Mouse (Mus musculus) hindbrain, embryonic 15.5 days (tissue): ENCODE results near the gene Dgkb. TPM values are rescaled to one million over a fixed set of nuclear protein-coding genes. Genes with fewer than 3 reads are reported as not detected.

Source experiments
- ATAC-seq: fragments of 200-750 bp; cut with Nextera tagmentation; 2 replicates; pipeline ENCODE4 v1.8.0; 2017; ENCODE audit warnings: low read depth, moderate number of reproducible peaks, moderate TSS enrichment; ENCODE audit not compliant: low FRiP score
- H3K27ac ChIP-seq: fragments of 300-500 bp; sonication (generic); replicated peaks from 2 replicates; pipeline ENCODE4 v1.5.1; 2015; ENCODE audit warnings: mild to moderate bottlenecking, inconsistent platforms
- H3K27me3 ChIP-seq: fragments of 300-500 bp; sonication (generic); 2 replicates; pipeline ENCODE4 v1.6.1; 2015; ENCODE audit warnings: control low read depth, inconsistent platforms
- H3K36me3 ChIP-seq: fragments of 300-500 bp; sonication (generic); 2 replicates; pipeline ENCODE4 v1.6.1; 2015; ENCODE audit warnings: control low read depth, inconsistent platforms
- H3K4me1 ChIP-seq: fragments of 300-500 bp; sonication (generic); replicated peaks from 2 replicates; pipeline ENCODE4 v1.6.1; 2015; ENCODE audit warnings: control low read depth, inconsistent platforms
- H3K4me2 ChIP-seq: fragments of 300-500 bp; sonication (generic); 2 replicates; pipeline ENCODE4 v1.6.1; 2015; ENCODE audit warnings: moderate library complexity, mild to moderate bottlenecking, inconsistent platforms
- H3K4me3 ChIP-seq: fragments of 300-500 bp; sonication (generic); 2 replicates; pipeline ENCODE4 v1.5.1; 2015; ENCODE audit warnings: mild to moderate bottlenecking, inconsistent platforms
- H3K9ac ChIP-seq: fragments of 300-500 bp; sonication (generic); 2 replicates; pipeline ENCODE4 v1.6.1; 2015; ENCODE audit warnings: inconsistent platforms
- H3K9me3 ChIP-seq: fragments of 300-500 bp; sonication (generic); 2 replicates; pipeline ENCODE4 v1.6.1; 2016; ENCODE audit warnings: control low read depth, inconsistent platforms
- WGBS: fragments of 180-500 bp; shearing (Covaris S2); methylation state at CpG from one replicate; pipeline ENCODE4 v1.1.7; 2015; 5-methylcytosine and 5-hydroxymethylcytosine counted together
- polyA plus RNA-seq: library from polyadenylated mRNA; unstranded; fragments of >200 nt; fragmentation: Nextera tagmentation; extraction: Ambion mirVana; gene quantifications from 2 replicates; pipeline ENCODE4 v1.2.1, GENCODE M21; 2015

Gene Dgkb
- polyA plus RNA-seq, 1 experiment from 2014 or later = 6.7 TPM

GRCm38 (mm10) chr12:38304245-38304644, 486.7 kb downstream of the Dgkb start:
- no peak overlapping the region for H3K4me3 ChIP-seq
- no peak overlapping the region for H3K9ac ChIP-seq
- H3K27me3 ChIP-seq = no peaks in the 10 kb centered on the region
- WGBS = 76% methylated on average over 3 of the region's 3 CpGs
- 0 out of 2 replicates have a peak, but pooled peaks cover 4% of the 10 kb centered on the region for H3K4me1 ChIP-seq
- no peak for ATAC-seq
- no peak overlapping the region for H3K27ac ChIP-seq
- no peak overlapping the region for H3K4me2 ChIP-seq
- no peaks in the 10 kb centered on the region for H3K9me3 ChIP-seq
- no peaks in the 10 kb centered on the region for H3K36me3 ChIP-seq

- H3K4me3 ChIP-seq = no peak overlapping the region
- no peak overlapping the region for H3K27ac ChIP-seq
- no peak overlapping the region for H3K4me2 ChIP-seq
- no peaks in the 10 kb centered on the region for H3K9me3 ChIP-seq
- no peak overlapping the region for H3K9ac ChIP-seq
- ATAC-seq = no peak
- H3K36me3 ChIP-seq = no peaks in the 10 kb centered on the region
- no peaks in the 10 kb centered on the region for H3K27me3 ChIP-seq
- H3K4me1 ChIP-seq = no peaks in the 10 kb centered on the region
Observed at GRCm38 (mm10) chr12:38309885-38310284, 492.4 kb downstream of the Dgkb start.

GRCm38 (mm10) chr12:38327729-38328271, 510.3 kb downstream of the Dgkb start:
- H3K27ac ChIP-seq = no peak overlapping the region
- H3K4me3 ChIP-seq = no peak overlapping the region
- WGBS = 22% methylated on average over 1 of the region's 1 CpGs
- H3K36me3 ChIP-seq = no peaks in the 10 kb centered on the region
- H3K9me3 ChIP-seq = no peaks in the 10 kb centered on the region
- H3K4me1 ChIP-seq = no peaks in the 10 kb centered on the region
- H3K27me3 ChIP-seq = no peaks in the 10 kb centered on the region
- no peak overlapping the region for H3K4me2 ChIP-seq
- H3K9ac ChIP-seq = no peak overlapping the region
- no peak for ATAC-seq

GRCm38 (mm10) chr12:38328779-38329178, 511.3 kb downstream of the Dgkb start:
- H3K4me1 ChIP-seq = no peaks in the 10 kb centered on the region
- ATAC-seq = no peak

GRCm38 (mm10) chr12:38342657-38343056, 525.1 kb downstream of the Dgkb start:
- Histone ChIP-seq H3K36me3 (no peaks in the 10 kb centered on the region), H3K27me3 (peaks cover 2% of the 10 kb centered on the region; the same call in 1 of the 2 replicates), H3K4me2 (peak overlapping the region; percentile 36), H3K9ac (no peak overlapping the region), H3K4me3 (no peak overlapping the region), H3K27ac (no peak overlapping the region), H3K4me1 (0 out of 2 replicates have a peak, but pooled peaks cover 3% of the 10 kb centered on the region), H3K9me3 (no peaks in the 10 kb centered on the region)
- peak; percentile 94 for ATAC-seq
- 11% methylated on average over 6 of the region's 6 CpGs for WGBS

More at GRCm38 (mm10) chr12:38328779-38329178, 511.3 kb downstream of the Dgkb start:
- Histone ChIP-seq H3K36me3 (no peaks in the 10 kb centered on the region), H3K27me3 (no peaks in the 10 kb centered on the region), H3K9me3 (no peaks in the 10 kb centered on the region), H3K27ac (no peak overlapping the region), H3K4me2 (no peak overlapping the region), H3K9ac (no peak overlapping the region), H3K4me3 (no peak overlapping the region)

- H3K27me3 ChIP-seq = no peaks in the 10 kb centered on the region
- H3K4me1 ChIP-seq = no peaks in the 10 kb centered on the region
- WGBS = 90% methylated on average over 3 of the region's 3 CpGs
- no peak overlapping the region for H3K27ac ChIP-seq
- no peaks in the 10 kb centered on the region for H3K36me3 ChIP-seq
- no peaks in the 10 kb centered on the region for H3K9me3 ChIP-seq
- H3K4me2 ChIP-seq = no peak overlapping the region
- H3K4me3 ChIP-seq = no peak overlapping the region
- H3K9ac ChIP-seq = no peak overlapping the region
- ATAC-seq = no peak
Observed at GRCm38 (mm10) chr12:38352481-38352880, 535.0 kb downstream of the Dgkb start.

- 97% methylated on average over 1 of the region's 1 CpGs for WGBS
- Histone ChIP-seq H3K9ac (no peak overlapping the region), H3K9me3 (no peaks in the 10 kb centered on the region), H3K27me3 (no peaks in the 10 kb centered on the region), H3K4me2 (no peak overlapping the region), H3K4me3 (no peak overlapping the region), H3K27ac (no peak overlapping the region), H3K36me3 (no peaks in the 10 kb centered on the region), H3K4me1 (no peaks in the 10 kb centered on the region)
- ATAC-seq = no peak
Observed at GRCm38 (mm10) chr12:38356386-38356785, 538.9 kb downstream of the Dgkb start.

- Histone ChIP-seq H3K9me3 (no peaks in the 10 kb centered on the region), H3K4me1 (no peaks in the 10 kb centered on the region), H3K36me3 (no peaks in the 10 kb centered on the region), H3K4me2 (no peak overlapping the region), H3K4me3 (no peak overlapping the region), H3K9ac (no peak overlapping the region), H3K27ac (no peak overlapping the region), H3K27me3 (no peaks in the 10 kb centered on the region)
- 88% methylated on average over 4 of the region's 4 CpGs for WGBS
- no peak for ATAC-seq
Observed at GRCm38 (mm10) chr12:38361491-38361890, 544.0 kb downstream of the Dgkb start.

- 52% methylated on average over 2 of the region's 2 CpGs for WGBS
- Histone ChIP-seq H3K4me3 (no peak overlapping the region), H3K9me3 (no peaks in the 10 kb centered on the region), H3K27ac (no peak overlapping the region), H3K9ac (no peak overlapping the region), H3K36me3 (no peaks in the 10 kb centered on the region), H3K27me3 (no peaks in the 10 kb centered on the region), H3K4me2 (no peak overlapping the region), H3K4me1 (no peaks in the 10 kb centered on the region)
- no peak for ATAC-seq
Observed at GRCm38 (mm10) chr12:38371597-38371996, 554.1 kb downstream of the Dgkb start.

- Histone ChIP-seq H3K4me3 (no peak overlapping the region), H3K9me3 (no peaks in the 10 kb centered on the region), H3K36me3 (no peaks in the 10 kb centered on the region), H3K9ac (no peak overlapping the region), H3K4me2 (no peak overlapping the region), H3K4me1 (no peaks in the 10 kb centered on the region), H3K27ac (no peak overlapping the region), H3K27me3 (no peaks in the 10 kb centered on the region)
- 89% methylated on average over 3 of the region's 3 CpGs for WGBS
- no peak for ATAC-seq
Observed at GRCm38 (mm10) chr12:38374159-38374558, 556.6 kb downstream of the Dgkb start.

GRCm38 (mm10) chr12:38385942-38386341, 568.4 kb downstream of the Dgkb start:
- no peak overlapping the region for H3K9ac ChIP-seq
- no peaks in the 10 kb centered on the region for H3K27me3 ChIP-seq
- no peaks in the 10 kb centered on the region for H3K36me3 ChIP-seq
- H3K27ac ChIP-seq = no peak overlapping the region
- 67% methylated on average over 6 of the region's 6 CpGs for WGBS
- H3K4me1 ChIP-seq = no peaks in the 10 kb centered on the region
- H3K4me3 ChIP-seq = no peak overlapping the region
- H3K9me3 ChIP-seq = no peaks in the 10 kb centered on the region
- no peak for ATAC-seq
- no peak overlapping the region for H3K4me2 ChIP-seq

GRCm38 (mm10) chr12:38386991-38387390, 569.5 kb downstream of the Dgkb start:
- Histone ChIP-seq H3K4me3 (no peak overlapping the region), H3K4me1 (no peaks in the 10 kb centered on the region), H3K9me3 (no peaks in the 10 kb centered on the region), H3K27me3 (no peaks in the 10 kb centered on the region), H3K36me3 (no peaks in the 10 kb centered on the region), H3K4me2 (no peak overlapping the region), H3K9ac (no peak overlapping the region), H3K27ac (no peak overlapping the region)
- no peak for ATAC-seq
- WGBS = 68% methylated on average over 1 of the region's 1 CpGs

- Histone ChIP-seq H3K27ac (no peak overlapping the region), H3K4me2 (no peak overlapping the region), H3K9ac (no peak overlapping the region), H3K4me3 (no peak overlapping the region), H3K4me1 (no peaks in the 10 kb centered on the region), H3K36me3 (no peaks in the 10 kb centered on the region), H3K9me3 (no peaks in the 10 kb centered on the region), H3K27me3 (no peaks in the 10 kb centered on the region)
- WGBS = 84% methylated on average over 2 of the region's 2 CpGs
- no peak for ATAC-seq
Observed at GRCm38 (mm10) chr12:38387654-38388053, 570.1 kb downstream of the Dgkb start.
